In genomic region chrX:72962743-72963142, GRCm38 (mm10) we compare ENCODE assay signal across 23 mouse cellular contexts. TPM values are rescaled to one million over a fixed set of nuclear protein-coding genes. Genes with fewer than 3 reads are reported as not detected.
DNase-seq lines count a peak whose midpoint lies in the region; ATAC-seq and TF ChIP-seq lines count a peak whose summit lies in the region.
"Had no signal": no experiment of that assay in that cellular context is flagged by ENCODE, and none has a peak within 500 bp of the region (broad histone marks: within the 10 kb centered on the region; RNA-seq: fewer than 3 reads in every experiment).

No protein-coding gene starts in this region.

- H3K9ac ChIP-seq in hindbrain, postnatal 0 days (replicated peaks; ENCODE audit: low read length), result no peak overlapping the region
- no peak overlapping the region for H3K9ac ChIP-seq in hindbrain, embryonic 12.5 days
- H3K9ac ChIP-seq: embryonic facial prominence, embryonic 12.5 days; forebrain, embryonic 13.5 days; forebrain, embryonic 15.5 days; forebrain, postnatal 0 days had no signal

- POLR2A ChIA-PET in Patski (lab: Charles Lee), result no interaction called here

- no peaks in the 10 kb centered on the region for H3K4me1 ChIP-seq in hindbrain, postnatal 0 days (ENCODE audit: insufficient read depth, low read length)
- no peaks in the 10 kb centered on the region for H3K4me1 ChIP-seq in hindbrain, embryonic 12.5 days
- H3K4me1 ChIP-seq: embryonic facial prominence, embryonic 10.5 days; embryonic facial prominence, embryonic 12.5 days; forebrain, embryonic 13.5 days; forebrain, embryonic 15.5 days had no signal

- H3K27ac ChIP-seq in hindbrain, postnatal 0 days, result no peak overlapping the region
- H3K27ac ChIP-seq in hindbrain, embryonic 12.5 days, result no peak overlapping the region
- H3K27ac ChIP-seq: embryonic facial prominence, embryonic 10.5 days; embryonic facial prominence, embryonic 12.5 days; forebrain, embryonic 13.5 days; forebrain, embryonic 15.5 days had no signal

- TF ChIP-seq CTCF in hindbrain, postnatal 0 days (IDR thresholded peaks at IDR 0.05; ENCODE audit: low read depth), result no peak
- no peak for TF ChIP-seq CTCF in Patski (IDR thresholded peaks at IDR 0.05)

- H3K4me3 ChIP-seq in hindbrain, postnatal 0 days (ENCODE audit: low read length), result no peak overlapping the region
- H3K4me3 ChIP-seq in hindbrain, embryonic 12.5 days, result no peak overlapping the region
- H3K4me3 ChIP-seq: embryonic facial prominence, embryonic 10.5 days; embryonic facial prominence, embryonic 12.5 days; forebrain, embryonic 13.5 days; forebrain, embryonic 15.5 days had no signal

- CTCF ChIA-PET in Patski (lab: Charles Lee), result interaction anchor here (1.6 kb wide), 1 partner anchor 12 kb away, joined by 3 read pairs; no protein-coding TSS in a partner anchor

- H3K9me3 ChIP-seq in hindbrain, postnatal 0 days (ENCODE audit: low read length), result no peaks in the 10 kb centered on the region
- H3K9me3 ChIP-seq in hindbrain, embryonic 12.5 days (replicated peaks), result no peaks in the 10 kb centered on the region
- H3K9me3 ChIP-seq: embryonic facial prominence, embryonic 10.5 days; embryonic facial prominence, embryonic 12.5 days; forebrain, embryonic 13.5 days; forebrain, embryonic 15.5 days; G1E had no signal

- no peaks in the 10 kb centered on the region for H3K36me3 ChIP-seq in hindbrain, postnatal 0 days (ENCODE audit: insufficient read depth, low read length)
- no peaks in the 10 kb centered on the region for H3K36me3 ChIP-seq in hindbrain, embryonic 12.5 days
- H3K36me3 ChIP-seq: embryonic facial prominence, embryonic 12.5 days had no signal

- DNase-seq in heart, adult 11 months, result peak; percentile 56
- no peak for DNase-seq in heart, adult 18-20 months
- peak; percentile 3 for DNase-seq in hindbrain, postnatal 0 days (ENCODE audit: low spot score)
- DNase-seq in MN1 (ENCODE audit: low spot score), result peak; percentile 7
- no peak for DNase-seq in Patski (ENCODE audit: low read depth, low spot score)
- DNase-seq in ovary, postnatal 36 days (ENCODE audit: low spot score), result no peak
- DNase-seq: adrenal gland, adult 8-10 months; adrenal gland, postnatal 14 days; adrenal gland, postnatal 36 days; B cell, adult 2 months; cerebellum, adult 11-12 months; cerebellum, adult 2 months; cerebellum, adult 9-10 months; cerebellum, postnatal 25 days; forebrain, postnatal 0 days had no signal

- H3K4me2 ChIP-seq in hindbrain, postnatal 0 days (ENCODE audit: low read depth, low read length), result no peak overlapping the region
- no peak overlapping the region for H3K4me2 ChIP-seq in hindbrain, embryonic 12.5 days (replicated peaks)
- H3K4me2 ChIP-seq: embryonic facial prominence, embryonic 12.5 days; forebrain, embryonic 13.5 days; forebrain, embryonic 15.5 days had no signal

- 75% methylated on average over 3 of the region's 3 CpGs for WGBS in hindbrain, postnatal 0 days
- WGBS in hindbrain, embryonic 12.5 days, result 78% methylated on average over 3 of the region's 3 CpGs

- peak; percentile 68 for ATAC-seq in hindbrain, postnatal 0 days
- ATAC-seq in hindbrain, embryonic 12.5 days (ENCODE audit: low FRiP score), result no peak
- peak; percentile 63 for ATAC-seq in Patski
- ATAC-seq: CD4-positive, CD25-positive, alpha-beta regulatory T cell, adult 4 months; forebrain, embryonic 13.5 days; forebrain, embryonic 15.5 days had no signal

- in situ Hi-C loops in Patski (cut with MboI; ENCODE audit: low pct_unique_long_range_greater_than_20kb), result no loop called here

- H3K27me3 ChIP-seq in hindbrain, postnatal 0 days (ENCODE audit: insufficient read depth, low read length), result no peaks in the 10 kb centered on the region
- no peaks in the 10 kb centered on the region for H3K27me3 ChIP-seq in hindbrain, embryonic 12.5 days
- H3K27me3 ChIP-seq in Patski, result peaks cover 6% of the 10 kb centered on the region
- H3K27me3 ChIP-seq: CH12.LX; embryonic facial prominence, embryonic 12.5 days; forebrain, embryonic 13.5 days; forebrain, embryonic 15.5 days had no signal

RNA-seq across cellular contexts. Expression of gene Zfp185, which starts 24.4 kb away (rescaled TPM):
- 1 to 10 TPM in 1 of 2 experiments, under 1 TPM in 1; 0.77 to 1.8 TPM for total RNA-seq in heart, adult 18-20 months (2021)
- total RNA-seq in hindbrain, postnatal 0 days (2014; rRNA removed), result 0.65 and 1.4 TPM in 2 replicates
- 1.1 and 1.2 TPM in 2 replicates for polyA plus RNA-seq in hindbrain, postnatal 0 days (2015; fragmentation: Nextera tagmentation; extraction: Ambion mirVana)
- polyA plus RNA-seq in hindbrain, embryonic 12.5 days (2016; fragmentation: Nextera tagmentation; extraction: Ambion mirVana), result 6.9 and 8.8 TPM in 2 replicates
- polyA plus RNA-seq in Patski (2021), result 15.8 TPM
- total RNA-seq: CH12.LX had no signal
- polyA plus RNA-seq: CD4-positive, CD25-positive, alpha-beta regulatory T cell, adult 4 months; G1E had no signal

RNA-seq across cellular contexts. Expression of gene Nsdhl, which starts 44.4 kb away (rescaled TPM):
- 1 to 10 TPM; 4.2 to 6.4 TPM for total RNA-seq in heart, adult 18-20 months (2021)
- 35.6 and 41.1 TPM in 2 replicates for total RNA-seq in hindbrain, postnatal 0 days (2014; rRNA removed)
- polyA plus RNA-seq in hindbrain, postnatal 0 days (2015; fragmentation: Nextera tagmentation; extraction: Ambion mirVana), result 38.0 and 40.8 TPM in 2 replicates
- polyA plus RNA-seq in hindbrain, embryonic 12.5 days (2016; fragmentation: Nextera tagmentation; extraction: Ambion mirVana), result 35.8 and 37.6 TPM in 2 replicates
- polyA plus RNA-seq in Patski (2021), result 26.1 TPM

RNA-seq across cellular contexts. Expression of gene Cetn2, which starts 44.5 kb away (rescaled TPM):
- total RNA-seq in heart, adult 18-20 months (2021), result 10 to 100 TPM; 28.3 to 30.9 TPM
- total RNA-seq in hindbrain, postnatal 0 days (2014; rRNA removed), result 20.0 and 20.7 TPM in 2 replicates
- polyA plus RNA-seq in hindbrain, postnatal 0 days (2015; fragmentation: Nextera tagmentation; extraction: Ambion mirVana), result 67.1 and 79.9 TPM in 2 replicates
- polyA plus RNA-seq in hindbrain, embryonic 12.5 days (2016; fragmentation: Nextera tagmentation; extraction: Ambion mirVana), result 86.6 and 106 TPM in 2 replicates
- 134 TPM for polyA plus RNA-seq in Patski (2021)

Comparison
In these comparisons a context has a peak if more than half of its experiments do, and no peak if none do; other contexts are left out.
1. DNase-seq: peak in heart, adult 11 months (single experiment), hindbrain, postnatal 0 days (single experiment) and MN1 (single experiment); none in heart, adult 18-20 months (0 of 2), Patski (single experiment) and ovary, postnatal 36 days (single experiment).